Mouse (Mus musculus): Measurements from ENCODE around the gene Fes.

Gene Fes

DNA sequence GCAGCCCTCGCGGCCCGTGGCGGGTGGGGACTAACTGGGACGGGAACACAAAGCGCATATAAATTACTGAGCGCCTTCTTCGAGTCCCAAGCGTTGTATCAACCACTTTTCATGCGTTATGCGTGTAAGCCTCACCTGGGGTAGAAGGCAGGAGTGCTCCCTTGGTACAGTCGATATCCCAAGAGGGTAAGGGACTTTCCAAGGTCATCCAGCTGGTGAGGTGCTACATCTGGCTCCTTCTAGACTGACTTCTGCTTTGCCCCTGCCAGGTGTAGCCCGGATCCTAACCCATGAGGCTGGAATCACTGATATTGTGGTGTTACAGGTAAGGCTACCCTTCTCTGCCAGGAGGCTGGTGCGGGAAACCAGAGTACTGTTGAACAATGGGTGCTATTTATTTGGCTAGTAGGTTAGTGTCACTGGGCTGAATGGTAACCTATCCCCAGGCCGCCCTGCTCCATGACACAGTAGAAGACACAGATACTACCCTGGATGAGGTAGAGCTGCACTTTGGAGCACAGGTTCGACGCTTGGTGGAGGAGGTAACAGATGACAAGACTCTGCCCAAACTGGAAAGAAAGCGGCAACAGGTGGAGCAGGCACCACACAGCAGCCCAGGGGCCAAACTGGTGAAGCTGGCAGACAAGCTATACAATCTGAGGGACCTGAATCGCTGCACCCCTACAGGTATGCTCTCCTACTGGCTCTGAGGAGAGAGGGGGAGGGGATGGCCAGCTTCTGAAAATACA is 44.3 kb downstream of the Fes start:
- no peak for DNase-seq (ENCODE audit: low spot score)

DNA sequence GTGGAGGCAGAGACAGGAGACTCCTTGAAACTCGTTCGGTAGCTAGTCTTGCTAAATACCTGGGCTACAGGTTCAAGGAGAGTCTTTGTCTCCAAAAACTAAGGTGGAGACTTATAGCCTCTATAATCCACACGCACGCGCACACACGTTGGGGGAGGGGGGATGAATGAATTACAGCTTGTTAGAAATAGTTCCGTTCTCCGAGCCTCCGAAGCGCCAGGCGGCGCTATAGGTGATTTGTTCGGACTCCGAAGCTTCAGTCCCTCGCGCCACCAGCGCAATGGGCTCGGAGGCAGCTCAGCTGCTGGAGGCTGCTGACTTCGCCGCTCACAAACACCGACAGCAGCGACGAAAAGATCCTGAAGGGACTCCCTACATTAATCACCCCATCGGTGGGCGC is 44.9 kb downstream of the Fes start, which contains the start of gene Hddc3:
Gene Hddc3 (plus strand): TSS at position 247 of the 400 bp plus-strand sequence.
- peak; percentile 91 for DNase-seq (ENCODE audit: low spot score)

DNA sequence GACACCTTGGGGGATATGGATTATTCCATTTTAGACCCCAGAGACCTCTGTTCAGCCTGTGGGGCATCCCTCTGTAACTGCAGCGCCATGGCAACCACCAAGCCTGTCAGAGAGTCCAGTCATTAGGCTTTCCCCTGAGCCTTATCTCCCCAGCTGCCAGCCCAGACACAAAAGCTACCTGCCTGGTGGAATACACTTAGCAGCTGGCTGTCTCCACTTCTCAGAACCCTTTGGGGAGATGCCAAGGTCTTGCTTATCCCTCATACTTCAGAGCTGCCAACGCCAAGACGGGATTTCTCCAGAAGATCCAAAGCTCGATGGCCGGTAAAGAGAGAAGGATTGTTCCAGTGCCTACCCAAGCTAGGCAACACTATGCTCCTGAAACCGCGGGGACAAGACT is 46.0 kb downstream of the Fes start:
- no peak for DNase-seq (ENCODE audit: low spot score)

DNA sequence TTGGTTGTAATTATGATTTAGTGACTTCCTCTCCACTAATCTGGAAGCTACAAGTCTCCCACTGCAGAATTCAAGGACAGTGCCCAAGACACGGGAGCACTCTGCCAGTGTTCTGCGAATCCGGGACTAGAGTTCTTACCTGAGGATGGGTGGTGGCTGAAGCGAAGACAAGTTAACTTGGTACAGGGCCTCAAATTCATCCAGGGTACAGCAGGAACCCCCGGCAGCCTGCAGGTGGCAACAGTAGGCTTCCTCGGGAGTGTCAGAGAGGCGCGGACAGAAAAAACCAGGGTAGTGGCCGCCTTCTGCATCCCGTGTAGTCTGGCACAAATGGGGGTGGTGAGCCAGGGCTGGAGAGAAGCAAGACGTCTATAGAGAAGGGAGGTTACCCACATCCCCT is 47.0 kb downstream of the Fes start, which contains the start of gene Unc45a:
Gene Unc45a (minus strand): TSS at position 213 of the 400 bp plus-strand sequence.
- peak; percentile 41 for DNase-seq (ENCODE audit: low spot score)

DNA sequence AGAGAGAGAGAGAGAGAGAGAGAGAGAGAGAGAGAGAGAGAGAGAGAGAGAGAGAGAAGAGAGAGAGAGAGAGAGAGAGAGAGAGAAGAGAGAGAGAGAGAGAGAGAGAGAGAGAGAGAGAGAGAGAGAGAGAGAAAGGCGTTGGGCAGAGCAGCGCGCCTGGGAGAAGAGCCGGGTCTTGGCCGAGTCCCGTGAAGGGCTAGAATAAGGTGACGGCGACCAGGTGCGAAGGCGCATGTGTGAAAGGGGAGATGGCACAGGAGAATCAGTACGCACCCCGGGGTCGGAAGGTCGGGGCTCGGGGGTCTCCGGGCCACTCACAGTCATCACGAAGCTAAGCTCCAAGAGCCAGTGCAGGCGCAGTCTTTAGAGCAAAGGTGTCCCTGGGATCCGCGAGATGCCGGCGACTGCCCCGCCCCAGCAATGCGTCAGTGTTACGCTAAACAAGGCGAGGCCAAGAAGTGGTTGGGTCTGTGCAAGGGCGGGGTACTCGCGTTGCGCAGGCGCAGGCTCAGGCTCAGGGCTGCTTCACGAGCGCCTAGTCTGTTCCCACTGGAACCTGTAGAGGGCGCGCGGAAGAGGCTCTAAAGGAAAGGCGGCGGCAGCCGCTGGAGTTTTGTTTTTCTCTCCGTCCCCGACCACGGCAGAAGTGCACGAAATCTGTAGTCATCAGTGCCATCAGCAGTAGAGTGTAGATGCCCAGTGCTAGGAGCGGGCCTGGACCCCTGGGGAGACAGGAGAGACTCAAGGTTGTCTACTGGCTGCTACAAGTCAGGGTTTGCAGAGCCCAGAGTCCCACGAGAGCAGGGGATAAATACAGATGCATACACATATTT is 47.7 kb downstream of the Fes start:
- peak; percentile 95 for DNase-seq (ENCODE audit: low spot score)

DNA sequence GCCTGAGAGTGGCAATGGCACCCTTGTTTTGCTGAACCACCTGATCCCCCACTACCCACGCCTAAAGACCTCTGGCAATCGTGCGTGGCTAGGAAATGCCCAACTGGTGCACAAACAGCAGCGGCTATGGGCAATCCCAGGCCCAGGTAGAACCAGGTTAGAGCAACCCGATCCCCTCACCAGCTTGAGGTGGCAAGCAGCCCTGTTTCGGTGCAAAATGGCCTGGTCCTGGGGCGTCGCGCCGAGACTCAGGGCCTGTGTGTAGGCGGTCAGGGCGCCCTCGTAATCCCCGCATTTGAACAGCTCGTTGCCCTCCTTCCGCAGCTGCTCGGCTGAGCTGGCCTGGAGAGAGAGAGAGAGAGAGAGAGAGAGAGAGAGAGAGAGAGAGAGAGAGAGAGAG is 48.4 kb downstream of the Fes start:
- DNase-seq (ENCODE audit: low spot score), result no peak

DNA sequence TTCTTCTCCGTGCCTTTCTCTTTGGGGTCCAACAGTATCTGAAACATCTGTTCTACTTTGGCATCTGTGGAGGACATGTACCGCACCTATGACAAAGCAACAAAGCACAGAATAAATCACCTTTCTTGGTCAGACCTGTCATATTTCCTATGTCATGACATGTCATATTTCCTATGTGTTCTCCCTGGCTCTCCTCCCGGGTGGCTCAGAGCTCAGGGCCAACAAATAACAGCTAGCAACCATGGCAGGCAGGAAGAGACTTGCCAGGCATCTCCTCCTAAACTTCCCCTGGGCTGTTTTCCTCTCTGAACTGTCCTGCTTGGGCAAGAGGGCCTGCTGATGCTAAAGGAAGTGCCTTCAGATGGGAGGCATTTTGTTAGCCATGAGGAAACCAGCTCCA is 50.8 kb downstream of the Fes start:
- no peak for DNase-seq (ENCODE audit: low spot score)

DNA sequence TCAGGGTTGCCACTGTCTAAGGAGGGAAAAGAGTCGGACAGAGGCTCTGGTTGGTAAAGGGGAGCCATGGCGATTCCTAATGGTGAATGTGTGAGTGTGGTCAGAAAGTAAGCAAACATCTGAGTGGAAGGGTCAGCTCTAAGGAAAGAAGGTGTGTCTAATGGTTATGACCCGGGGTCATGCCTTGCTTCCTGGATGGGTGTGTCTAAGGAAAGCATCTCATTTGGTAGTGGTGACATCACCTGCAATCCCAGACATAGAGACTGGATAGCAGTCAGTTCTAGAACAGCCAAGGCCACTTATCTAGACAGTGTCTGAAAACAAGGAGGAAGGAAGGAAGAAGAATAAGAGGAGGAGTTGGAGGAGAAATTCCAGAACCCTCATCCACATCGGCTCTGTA is 52.9 kb downstream of the Fes start:
- no peak for DNase-seq (ENCODE audit: low spot score)

DNA sequence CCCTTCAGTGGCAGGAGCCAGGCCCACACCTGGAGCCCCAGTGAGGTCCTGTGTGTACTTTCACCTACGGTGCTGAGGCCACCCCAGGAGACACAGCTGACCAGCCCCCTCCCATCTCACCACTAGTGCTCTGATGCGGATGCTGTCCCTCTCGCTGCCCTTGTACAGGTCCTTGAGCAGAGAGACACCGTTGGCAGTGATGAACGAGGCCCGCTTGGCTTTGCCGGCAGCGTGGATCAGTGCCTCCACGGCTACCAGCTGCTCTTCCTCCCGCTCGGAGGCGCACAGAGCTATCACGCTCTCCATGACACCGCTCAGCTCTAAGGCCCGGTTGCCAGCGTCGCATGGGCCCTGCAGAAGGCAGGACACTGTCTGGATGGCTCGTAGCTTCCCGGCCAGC is 56.3 kb downstream of the Fes start:
- no peak for DNase-seq (ENCODE audit: low spot score)

DNA sequence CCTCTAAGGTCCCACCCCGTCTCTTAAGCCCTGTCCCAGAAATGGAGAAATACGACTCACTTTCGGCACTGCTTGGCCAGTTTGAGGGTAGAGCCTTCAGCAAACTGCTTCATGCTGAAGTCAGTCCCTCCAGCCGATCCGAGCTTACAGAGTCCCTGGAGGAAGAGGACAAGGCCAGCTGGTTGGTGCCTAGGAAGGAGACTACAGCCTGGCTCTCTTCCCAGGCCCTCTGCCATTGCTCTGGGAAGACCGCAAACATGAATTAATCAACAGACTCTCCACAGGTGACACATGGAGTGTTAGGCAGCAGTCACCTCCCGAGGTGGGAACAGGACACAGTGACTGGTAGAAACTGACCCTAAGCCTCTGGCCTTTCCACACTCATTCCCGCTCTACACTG is 57.5 kb downstream of the Fes start:
- DNase-seq (ENCODE audit: low spot score), result no peak
